Mouse (Mus musculus): ENCODE results near the gene Brd7. TPM values are rescaled to one million over a fixed set of nuclear protein-coding genes. Genes with fewer than 3 reads are reported as not detected.

Gene Brd7
- polyA plus RNA-seq, 1 experiment = not detected

- Histone ChIP-seq H3K4me1 (ENCODE audit: control insufficient read depth, insufficient read depth, low read length) (peaks cover 12% of the 10 kb centered on the region), H3K4me3 (ENCODE audit: insufficient read depth, low read depth, low read length) (no peak overlapping the region), H3K27ac (ENCODE audit: insufficient read depth, low read depth, low read length) (no peak overlapping the region)
- WGBS = 96% methylated on average over 2 of the region's 2 CpGs
- TF ChIP-seq CTCF (IDR thresholded peaks at IDR 0.05; ENCODE audit: insufficient read depth, low read depth, low read length) = no peak
- no peak for TF ChIP-seq POLR2A (IDR thresholded peaks at IDR 0.05; ENCODE audit: insufficient read depth, low read depth, low read length)
These were observed 67.0 kb downstream of the Brd7 start for GRCm38 (mm10) chr8:88294977-88295376.

- H3K4me3 ChIP-seq (ENCODE audit: insufficient read depth, low read depth, low read length) = no peak overlapping the region
- 90% methylated on average over 9 of the region's 9 CpGs for WGBS
- H3K27ac ChIP-seq (ENCODE audit: insufficient read depth, low read depth, low read length) = no peak overlapping the region
- H3K4me1 ChIP-seq (ENCODE audit: control insufficient read depth, insufficient read depth, low read length) = peaks cover 10% of the 10 kb centered on the region
- no peak for TF ChIP-seq POLR2A (IDR thresholded peaks at IDR 0.05; ENCODE audit: insufficient read depth, low read depth, low read length)
- no peak for TF ChIP-seq CTCF (IDR thresholded peaks at IDR 0.05; ENCODE audit: insufficient read depth, low read depth, low read length)
These were observed 68.2 kb downstream of the Brd7 start for GRCm38 (mm10) chr8:88293590-88294356.

GRCm38 (mm10) chr8:88292926-88293325, 69.1 kb downstream of the Brd7 start:
- Histone ChIP-seq H3K27ac (ENCODE audit: insufficient read depth, low read depth, low read length) (no peak overlapping the region), H3K4me3 (ENCODE audit: insufficient read depth, low read depth, low read length) (no peak overlapping the region), H3K4me1 (ENCODE audit: control insufficient read depth, insufficient read depth, low read length) (peaks cover 2% of the 10 kb centered on the region)
- WGBS = 96% methylated on average over 3 of the region's 3 CpGs
- TF ChIP-seq POLR2A (IDR thresholded peaks at IDR 0.05; ENCODE audit: insufficient read depth, low read depth, low read length) (no peak), CTCF (IDR thresholded peaks at IDR 0.05; ENCODE audit: insufficient read depth, low read depth, low read length) (no peak)

- TF ChIP-seq POLR2A (IDR thresholded peaks at IDR 0.05; ENCODE audit: insufficient read depth, low read depth, low read length) = no peak
- no peak for TF ChIP-seq CTCF (IDR thresholded peaks at IDR 0.05; ENCODE audit: insufficient read depth, low read depth, low read length)
- 94% methylated on average over 11 of the region's 11 CpGs for WGBS
These were observed 70.7 kb downstream of the Brd7 start for GRCm38 (mm10) chr8:88291305-88291690.

GRCm38 (mm10) chr8:88290326-88291304, 71.4 kb downstream of the Brd7 start:
- Histone ChIP-seq H3K27ac (ENCODE audit: insufficient read depth, low read depth, low read length) (no peak overlapping the region), H3K4me3 (ENCODE audit: insufficient read depth, low read depth, low read length) (no peak overlapping the region), H3K4me1 (ENCODE audit: control insufficient read depth, insufficient read depth, low read length) (no peaks in the 10 kb centered on the region)
- no peak for TF ChIP-seq POLR2A (IDR thresholded peaks at IDR 0.05; ENCODE audit: insufficient read depth, low read depth, low read length)
- no peak for TF ChIP-seq CTCF (IDR thresholded peaks at IDR 0.05; ENCODE audit: insufficient read depth, low read depth, low read length)
- 84% methylated on average over 13 of the region's 13 CpGs for WGBS

More at GRCm38 (mm10) chr8:88291305-88291690, 70.7 kb downstream of the Brd7 start:
- Histone ChIP-seq H3K27ac (ENCODE audit: insufficient read depth, low read depth, low read length) (no peak overlapping the region), H3K4me1 (ENCODE audit: control insufficient read depth, insufficient read depth, low read length) (no peaks in the 10 kb centered on the region), H3K4me3 (ENCODE audit: insufficient read depth, low read depth, low read length) (no peak overlapping the region)

DNA sequence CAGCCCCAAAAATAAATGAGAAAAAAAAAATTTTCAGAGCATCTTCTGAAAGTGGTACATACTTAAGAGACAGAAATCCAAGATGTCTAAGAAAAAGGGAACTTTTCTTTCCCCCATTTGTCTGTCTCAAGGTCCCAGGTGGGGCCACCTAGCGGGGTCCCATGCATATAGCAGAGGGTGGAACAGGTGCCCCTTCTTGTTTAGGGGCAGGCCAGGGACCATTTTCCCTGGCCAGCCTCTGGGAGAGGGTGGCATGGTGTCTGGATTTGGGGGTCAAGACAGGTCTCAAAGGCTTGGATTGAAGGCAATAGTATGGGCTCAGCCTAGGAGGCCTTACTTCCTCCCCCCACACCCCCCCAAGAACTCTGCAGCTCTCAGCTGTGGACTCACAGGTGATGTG, 72.1 kb downstream of the Brd7 start:
- WGBS = 64% methylated on average over 1 of the region's 1 CpGs
- Histone ChIP-seq H3K4me1 (ENCODE audit: control insufficient read depth, insufficient read depth, low read length) (peaks cover 4% of the 10 kb centered on the region), H3K27ac (ENCODE audit: insufficient read depth, low read depth, low read length) (no peak overlapping the region), H3K4me3 (ENCODE audit: insufficient read depth, low read depth, low read length) (no peak overlapping the region)
- TF ChIP-seq POLR2A (IDR thresholded peaks at IDR 0.05; ENCODE audit: insufficient read depth, low read depth, low read length) = no peak
- no peak for TF ChIP-seq CTCF (IDR thresholded peaks at IDR 0.05; ENCODE audit: insufficient read depth, low read depth, low read length)

- Histone ChIP-seq H3K4me3 (ENCODE audit: insufficient read depth, low read depth, low read length) (no peak overlapping the region), H3K4me1 (ENCODE audit: control insufficient read depth, insufficient read depth, low read length) (peaks cover 10% of the 10 kb centered on the region), H3K27ac (ENCODE audit: insufficient read depth, low read depth, low read length) (no peak overlapping the region)
- TF ChIP-seq POLR2A (IDR thresholded peaks at IDR 0.05; ENCODE audit: insufficient read depth, low read depth, low read length) (no peak), CTCF (IDR thresholded peaks at IDR 0.05; ENCODE audit: insufficient read depth, low read depth, low read length) (no peak)
- WGBS = 91% methylated on average over 12 of the region's 12 CpGs
These were observed 73.3 kb downstream of the Brd7 start for GRCm38 (mm10) chr8:88288622-88289242.

- Histone ChIP-seq H3K27ac (ENCODE audit: insufficient read depth, low read depth, low read length) (no peak overlapping the region), H3K4me3 (ENCODE audit: insufficient read depth, low read depth, low read length) (no peak overlapping the region), H3K4me1 (ENCODE audit: control insufficient read depth, insufficient read depth, low read length) (peaks cover 12% of the 10 kb centered on the region)
- TF ChIP-seq CTCF (IDR thresholded peaks at IDR 0.05; ENCODE audit: insufficient read depth, low read depth, low read length) (no peak), POLR2A (IDR thresholded peaks at IDR 0.05; ENCODE audit: insufficient read depth, low read depth, low read length) (no peak)
- WGBS = 84% methylated on average over 14 of the region's 14 CpGs
These were observed 75.5 kb downstream of the Brd7 start for GRCm38 (mm10) chr8:88286421-88286960.

Data from olfactory bulb, adult 2 months (tissue).